Mouse (Mus musculus) lung, adult 2 months (tissue): ENCODE measurements around the gene Eya2. TPM values are rescaled to one million over a fixed set of nuclear protein-coding genes. Genes with fewer than 3 reads are reported as not detected.
"Not testable (repeated sequence)": the region's sequence is repeated elsewhere in the genome, so short reads cannot be mapped to it uniquely, and the experiment has no call there.

Experiments
- DNase-seq: peaks from one replicate; pipeline ENCODE4 v3.0.0; 2022
- H3K4me1 ChIP-seq: fragments of 200-500 bp; 2 replicates; pipeline ENCODE4 v1.6.1; 2011; ENCODE audit warnings: low read length; ENCODE audit not compliant: control insufficient read depth, insufficient read depth
- H3K4me3 ChIP-seq: fragments of 200-500 bp; replicated peaks from 2 replicates; pipeline ENCODE3; 2011; ENCODE audit warnings: low read depth, mild to moderate bottlenecking, control low read depth, low read length; ENCODE audit errors: extremely low read depth
- CTCF ChIP-seq: fragments of 200-500 bp; IDR thresholded peaks from 2 replicates; pipeline ENCODE4 v1.5.1; 2011; ENCODE audit warnings: mild to moderate bottlenecking, low read length, control low read depth; ENCODE audit not compliant: insufficient read depth
- POLR2A ChIP-seq: fragments of 200-500 bp; IDR thresholded peaks from 2 replicates; pipeline ENCODE4 v1.6.1; 2011; ENCODE audit warnings: low read depth, mild to moderate bottlenecking, control low read depth, low read length, borderline replicate concordance; ENCODE audit errors: extremely low read depth
- WGBS: fragments of 180-500 bp; shearing (Covaris S2); methylation state at CpG from one replicate; pipeline ENCODE4 v1.1.7; 2018; 5-methylcytosine and 5-hydroxymethylcytosine counted together
- polyA plus RNA-seq: library from polyadenylated mRNA; depleted of rRNA; stranded (reverse); fragments of >200 nt; gene quantifications from 2 replicates; pipeline ENCODE4 v1.2.3, GENCODE M21; 2012; rRNA removed

The Eya2 gene
- 67.0 and 89.3 TPM in 2 replicates for polyA plus RNA-seq

GRCm38 (mm10) chr2:165594907-165595675, at the start of gene Eya2:
Eya2 (plus strand) TSS chr2:165595032.
- TF ChIP-seq CTCF (no peak), POLR2A (no peak)

GRCm38 (mm10) chr2:165545687-165546086, 49.1 kb upstream of the Eya2 start:
- Histone ChIP-seq H3K4me3 (no peak overlapping the region), H3K4me1 (no peaks in the 10 kb centered on the region)
- 92% methylated on average over 2 of the region's 2 CpGs for WGBS
- TF ChIP-seq POLR2A (no peak), CTCF (no peak)
- no peak for DNase-seq

More at GRCm38 (mm10) chr2:165594907-165595675, at the start of gene Eya2:
- 2% methylated on average over 83 of the region's 83 CpGs for WGBS
- peaks cover 2% of the 10 kb centered on the region; the same call in 1 of the 2 replicates for H3K4me1 ChIP-seq
- H3K4me3 ChIP-seq = peak within 1 kb of the TSS; percentile 59
- DNase-seq = peak; percentile 53

- Histone ChIP-seq H3K4me1 (no peaks in the 10 kb centered on the region), H3K4me3 (no peak overlapping the region)
- no peak for DNase-seq
- TF ChIP-seq CTCF (no peak), POLR2A (no peak)
- 61% methylated on average over 8 of the region's 8 CpGs for WGBS
Observed at GRCm38 (mm10) chr2:165546341-165546740, 48.5 kb upstream of the Eya2 start.

GRCm38 (mm10) chr2:165547410-165547809, 47.4 kb upstream of the Eya2 start:
- no peak for DNase-seq
- Histone ChIP-seq H3K4me1 (no peaks in the 10 kb centered on the region), H3K4me3 (no peak overlapping the region)
- TF ChIP-seq CTCF (no peak), POLR2A (no peak)
- WGBS = 51% methylated on average over 9 of the region's 9 CpGs

- TF ChIP-seq POLR2A (no peak), CTCF (no peak)
- H3K4me1 ChIP-seq = no peaks in the 10 kb centered on the region
- DNase-seq = no peak
- H3K4me3 ChIP-seq = no peak overlapping the region
- WGBS = 67% methylated on average over 6 of the region's 6 CpGs
Observed at GRCm38 (mm10) chr2:165548627-165549026, 46.2 kb upstream of the Eya2 start.

- 73% methylated on average over 7 of the region's 7 CpGs for WGBS
- H3K4me1 ChIP-seq, DNase-seq, H3K4me3 ChIP-seq: not testable (repeated sequence)
- TF ChIP-seq CTCF = peak; percentile 14; the same call in 1 of the 2 replicates
Observed at GRCm38 (mm10) chr2:165550410-165550809, 44.4 kb upstream of the Eya2 start.

- DNase-seq = no peak
- no peak for TF ChIP-seq CTCF
- no peak for TF ChIP-seq POLR2A
- 78% methylated on average over 9 of the region's 9 CpGs for WGBS
- Histone ChIP-seq H3K4me3 (no peak overlapping the region), H3K4me1 (no peaks in the 10 kb centered on the region)
Observed at GRCm38 (mm10) chr2:165554066-165554465, 40.8 kb upstream of the Eya2 start.

- no peak for DNase-seq
- no peaks in the 10 kb centered on the region for H3K4me1 ChIP-seq
- WGBS = 87% methylated on average over 7 of the region's 7 CpGs
- no peak for TF ChIP-seq POLR2A
- TF ChIP-seq CTCF = no peak
- H3K4me3 ChIP-seq = no peak overlapping the region
Observed at GRCm38 (mm10) chr2:165557278-165557677, 37.6 kb upstream of the Eya2 start.

GRCm38 (mm10) chr2:165558916-165559315, 35.9 kb upstream of the Eya2 start:
- Histone ChIP-seq H3K4me3 (no peak overlapping the region), H3K4me1 (no peaks in the 10 kb centered on the region)
- 34% methylated on average over 11 of the region's 11 CpGs for WGBS
- DNase-seq = no peak
- TF ChIP-seq CTCF = no peak
- TF ChIP-seq POLR2A = no peak
